Mouse (Mus musculus): ENCODE measurements around the gene Srd5a1.

The Srd5a1 gene

DNA sequence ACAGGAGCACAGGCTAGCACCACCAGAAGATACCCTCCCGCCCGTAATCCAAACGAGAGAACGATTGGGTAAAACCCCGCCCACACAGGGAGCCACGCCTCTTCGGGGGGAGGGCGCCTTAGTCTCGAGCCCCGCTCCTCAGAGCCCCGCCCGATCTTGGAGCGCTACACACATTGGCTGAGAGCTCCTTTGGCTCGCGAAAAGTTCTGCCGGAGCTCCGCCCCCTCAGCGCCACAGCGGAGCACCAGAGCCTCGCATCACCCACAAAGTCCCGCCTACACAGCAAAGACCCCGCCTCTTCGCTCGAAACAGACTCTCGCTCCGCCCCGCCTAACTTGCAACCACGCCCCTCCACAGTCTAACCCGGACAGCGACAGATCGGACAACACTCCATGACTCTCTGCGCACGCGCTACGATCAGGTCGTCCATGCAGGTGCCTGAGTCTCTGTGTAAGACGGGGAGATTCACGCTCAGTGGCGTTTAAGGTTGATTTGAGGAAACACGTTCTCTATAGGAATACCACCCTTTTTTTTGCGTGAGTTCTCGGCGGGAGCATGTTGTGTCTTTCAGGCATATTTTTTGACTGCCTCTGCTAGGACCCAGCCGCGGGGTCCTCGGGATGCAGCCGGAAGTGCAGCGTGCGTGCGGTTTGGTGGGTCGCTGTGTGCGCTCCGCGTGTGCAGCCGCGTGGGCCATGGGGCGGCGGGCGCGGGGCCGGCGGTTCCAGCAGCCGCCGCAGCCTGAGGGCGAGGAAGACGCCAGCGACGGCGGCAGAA lies at the start of gene Srd5a1:
Srd5a1 (minus strand) TSS at position 45 of the 777 bp plus-strand sequence.
- DNase-seq (ENCODE audit: low read depth, low spot score): peak; percentile 100

DNA sequence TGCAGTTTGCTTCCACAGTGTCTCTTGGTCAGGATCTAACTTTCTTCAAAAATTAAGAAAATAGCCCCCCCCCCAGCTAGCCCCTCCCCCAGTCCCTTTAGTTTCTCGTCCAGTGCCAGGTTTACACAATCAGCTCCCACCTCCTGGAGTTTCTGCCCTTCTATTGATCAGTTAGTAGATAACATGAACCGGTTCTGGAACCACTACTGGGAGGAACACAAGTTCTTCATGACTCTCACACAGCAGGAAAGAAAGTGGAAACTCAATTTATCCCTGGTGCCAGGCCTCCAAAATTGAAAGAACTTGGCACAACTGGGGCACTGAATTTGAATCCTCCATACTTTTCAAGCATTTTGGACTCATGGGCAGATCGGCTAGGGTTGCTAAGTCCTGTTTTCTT lies 43.3 kb upstream of the Srd5a1 start:
- no peak for DNase-seq (ENCODE audit: low read depth, low spot score)

GRCm38 (mm10) chr13:69646481-69646880 lies 35.2 kb upstream of the Srd5a1 start:
- no peak for DNase-seq (ENCODE audit: low read depth, low spot score)

- DNase-seq (ENCODE audit: low read depth, low spot score): no peak
Observed at GRCm38 (mm10) chr13:69645694-69646423, 34.6 kb upstream of the Srd5a1 start.

DNA sequence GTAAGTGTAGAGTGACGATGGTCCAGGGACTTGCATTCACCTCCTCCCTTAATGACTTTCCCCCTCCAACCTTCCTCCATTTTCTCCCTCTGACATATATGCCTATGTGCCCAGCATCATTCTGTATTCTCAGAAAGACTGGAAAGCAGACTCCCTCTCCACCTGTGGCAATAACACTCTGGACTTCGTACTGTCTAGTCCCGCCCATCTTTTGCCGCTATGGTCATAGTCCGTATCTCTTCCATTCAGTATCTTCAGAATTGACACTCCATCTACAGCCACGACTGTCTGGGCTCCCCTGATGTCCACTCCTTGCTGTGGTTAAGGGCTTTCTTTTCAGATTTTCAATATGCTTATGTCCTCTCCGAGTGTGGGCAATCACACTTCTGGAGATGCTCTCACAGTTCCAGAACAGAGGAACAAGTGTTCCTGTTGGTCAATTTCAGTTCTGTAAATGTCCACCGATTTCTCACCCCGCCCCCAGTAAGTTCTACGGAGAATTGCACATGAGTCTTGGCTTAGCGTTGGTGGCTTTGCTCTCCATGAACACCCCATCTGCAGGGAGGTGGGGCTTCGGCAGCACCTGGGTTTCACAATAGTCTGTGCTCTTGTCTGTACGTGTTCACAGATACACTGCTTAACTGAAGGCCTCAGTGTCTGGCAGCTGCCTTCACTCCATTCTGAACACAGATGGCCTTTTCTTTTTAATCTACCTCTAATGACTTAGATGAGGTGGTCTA lies 33.4 kb upstream of the Srd5a1 start:
- DNase-seq (ENCODE audit: low read depth, low spot score): no peak

- no peak for DNase-seq (ENCODE audit: low read depth, low spot score)
Observed at GRCm38 (mm10) chr13:69643937-69644336, 32.7 kb upstream of the Srd5a1 start.

- DNase-seq (ENCODE audit: low read depth, low spot score): peak; percentile 15
Observed at GRCm38 (mm10) chr13:69642656-69643216, 31.5 kb upstream of the Srd5a1 start.

DNA sequence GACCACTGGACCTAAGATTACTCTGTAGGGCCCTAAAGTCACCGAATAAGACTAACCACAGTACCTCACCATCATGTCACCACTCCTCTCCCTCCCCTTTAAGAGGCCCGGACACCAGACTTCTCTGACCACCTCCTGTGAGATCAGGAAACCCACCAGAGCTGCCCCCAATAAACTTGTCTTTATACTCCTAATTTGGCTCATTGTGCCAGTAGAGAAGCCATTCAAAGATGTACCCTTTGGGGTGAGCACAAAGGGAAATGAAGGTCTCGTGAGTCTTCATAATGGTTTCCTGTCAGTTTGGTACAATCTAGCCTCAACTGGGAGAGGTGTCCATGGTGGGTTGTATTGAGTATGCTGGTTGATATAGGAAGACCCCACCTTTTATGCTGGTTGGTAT lies 29.8 kb upstream of the Srd5a1 start:
- no peak for DNase-seq (ENCODE audit: low read depth, low spot score)

GRCm38 (mm10) chr13:69640541-69640940 lies 29.3 kb upstream of the Srd5a1 start:
- DNase-seq (ENCODE audit: low read depth, low spot score): no peak

GRCm38 (mm10) chr13:69640126-69640525 lies 28.9 kb upstream of the Srd5a1 start:
- DNase-seq (ENCODE audit: low read depth, low spot score): no peak

GRCm38 (mm10) chr13:69639251-69639650 lies 28.0 kb upstream of the Srd5a1 start:
- DNase-seq (ENCODE audit: low read depth, low spot score): no peak

DNA sequence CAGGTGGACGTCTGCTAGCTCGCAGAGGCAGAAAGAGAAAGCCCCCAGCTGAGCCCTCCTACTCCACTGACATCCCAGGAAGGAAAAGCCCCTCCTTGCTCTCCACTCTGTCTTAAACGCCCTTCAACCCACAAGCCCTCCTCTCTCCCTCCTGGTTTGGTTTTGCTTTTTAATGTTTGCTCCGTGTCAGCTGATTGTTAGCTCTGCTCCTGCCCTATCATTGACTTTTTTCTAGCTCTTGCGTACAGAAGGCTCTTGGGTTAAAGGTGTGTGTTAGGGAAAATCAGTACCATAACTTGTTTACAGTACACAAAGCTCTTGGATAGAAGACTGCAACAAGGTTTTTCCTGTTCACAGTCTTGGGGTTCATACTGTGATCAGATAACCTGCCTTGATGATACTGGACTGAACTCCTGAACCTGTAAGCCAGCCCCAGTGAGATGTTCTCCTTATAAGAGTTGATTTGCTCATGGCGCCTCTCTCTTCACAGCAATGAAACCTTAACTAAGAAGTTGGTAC lies 26.9 kb upstream of the Srd5a1 start:
- no peak for DNase-seq (ENCODE audit: low read depth, low spot score)

GRCm38 (mm10) chr13:69637657-69638056 lies 26.4 kb upstream of the Srd5a1 start:
- DNase-seq (ENCODE audit: low read depth, low spot score): no peak

- no peak for DNase-seq (ENCODE audit: low read depth, low spot score)
Observed at GRCm38 (mm10) chr13:69636816-69637215, 25.6 kb upstream of the Srd5a1 start.

- no peak for DNase-seq (ENCODE audit: low read depth, low spot score)
Observed at GRCm38 (mm10) chr13:69636375-69636774, 25.1 kb upstream of the Srd5a1 start.

DNA sequence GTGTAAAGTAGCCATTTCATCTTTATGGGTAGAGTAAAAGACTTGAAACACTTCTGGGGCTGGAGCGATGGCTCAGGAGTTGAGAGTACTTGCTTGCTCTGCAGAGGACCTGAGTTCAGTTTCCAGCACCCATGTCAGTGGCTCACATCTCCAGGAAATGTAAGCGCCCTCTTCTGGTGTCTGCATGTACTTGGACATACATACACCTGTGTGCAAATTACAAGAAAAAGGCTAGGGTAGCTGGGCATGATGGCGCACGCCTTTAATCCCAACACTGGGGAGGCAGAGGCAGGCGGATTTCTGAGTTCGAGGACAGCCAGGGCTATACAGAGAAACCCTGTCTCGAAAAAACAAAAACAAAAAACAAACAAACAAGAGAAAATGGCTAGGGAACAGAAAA lies 24.6 kb upstream of the Srd5a1 start:
- peak; percentile 60 for DNase-seq (ENCODE audit: low read depth, low spot score)

DNA sequence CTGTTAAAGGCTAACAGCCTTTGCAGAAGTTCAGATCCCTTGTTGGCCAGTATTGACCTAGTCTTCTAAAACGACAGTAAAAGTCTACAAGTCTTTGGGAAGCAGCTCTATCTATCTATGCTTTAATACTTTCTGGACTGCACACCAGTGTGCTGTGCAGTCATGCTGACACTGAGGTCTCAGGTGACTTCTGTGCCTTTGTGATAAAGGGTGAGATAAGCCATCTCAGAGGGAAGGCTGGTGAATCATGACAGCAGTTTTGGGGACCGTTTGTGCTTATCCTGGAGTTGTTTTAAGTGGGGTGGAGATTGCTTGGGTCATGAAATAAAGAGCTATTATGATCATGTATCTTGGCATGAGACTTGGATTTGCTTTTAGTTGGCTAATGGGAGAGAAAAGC lies 22.7 kb upstream of the Srd5a1 start:
- DNase-seq (ENCODE audit: low read depth, low spot score): no peak

DNA sequence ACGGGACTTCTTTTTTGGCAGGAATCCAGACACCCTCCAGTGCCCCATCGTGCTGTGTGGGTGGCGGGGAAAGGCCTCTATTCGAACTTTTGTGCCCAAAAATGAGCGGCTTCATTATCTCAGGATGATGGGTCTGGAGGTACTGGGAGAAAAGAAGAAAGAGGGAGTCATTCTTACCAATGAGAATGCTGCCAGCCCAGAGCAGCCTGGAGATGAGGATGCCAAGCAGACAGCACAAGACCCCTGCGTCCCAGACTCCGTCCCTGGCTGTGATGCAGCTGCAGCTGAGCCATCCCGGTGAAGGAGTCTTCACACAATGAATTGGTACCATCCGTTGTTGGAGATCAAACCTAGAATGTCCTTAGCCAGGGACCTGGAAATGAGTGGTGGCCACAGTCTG lies 22.3 kb upstream of the Srd5a1 start:
- DNase-seq (ENCODE audit: low read depth, low spot score): no peak

- no peak for DNase-seq (ENCODE audit: low read depth, low spot score)
Observed at GRCm38 (mm10) chr13:69631659-69632058, 20.4 kb upstream of the Srd5a1 start.

DNA sequence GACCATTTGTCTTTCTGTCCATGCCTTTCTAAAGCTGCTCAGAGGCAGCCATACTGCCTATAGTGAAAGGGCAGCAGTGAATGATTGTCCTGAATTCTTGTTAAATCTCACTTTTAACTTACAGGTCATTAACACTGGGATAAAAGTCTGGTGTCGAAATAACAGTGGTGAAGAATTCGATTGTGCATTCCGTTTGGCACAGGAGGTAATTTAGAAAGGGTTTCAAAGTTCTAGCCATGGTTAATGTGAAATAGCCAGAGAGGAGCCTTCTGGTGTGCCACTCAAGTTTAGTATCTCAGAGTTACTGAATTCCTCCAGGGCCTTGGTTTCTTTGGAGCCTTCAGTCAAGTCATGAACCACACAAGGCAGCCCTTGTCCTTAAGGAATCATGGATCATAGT lies 19.9 kb upstream of the Srd5a1 start:
- DNase-seq (ENCODE audit: low read depth, low spot score): no peak

DNA sequence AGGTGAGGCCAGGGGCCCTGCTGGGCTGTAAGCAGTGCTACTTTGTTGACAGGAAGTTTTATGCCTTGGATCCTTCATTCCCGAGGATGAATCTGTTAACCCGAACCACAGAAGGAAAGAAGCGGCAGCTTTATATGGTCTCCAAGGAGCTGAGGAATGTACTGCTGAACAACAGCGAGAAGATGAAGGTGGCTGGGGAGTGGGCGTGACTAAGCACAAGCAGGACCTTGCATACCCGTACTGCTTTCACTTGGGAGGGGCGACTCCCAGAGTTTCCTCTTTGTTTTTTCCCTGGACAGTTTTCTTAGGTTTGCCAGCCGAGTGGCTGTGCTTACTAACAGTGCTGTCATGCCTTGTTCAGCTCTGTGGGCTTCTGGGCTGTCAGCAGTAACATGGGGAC lies 19.3 kb upstream of the Srd5a1 start:
- peak; percentile 63 for DNase-seq (ENCODE audit: low read depth, low spot score)

- DNase-seq (ENCODE audit: low read depth, low spot score): no peak
Observed at GRCm38 (mm10) chr13:69627941-69628340, 16.7 kb upstream of the Srd5a1 start.

All from ZHBTc4 (cell line).